Mouse (Mus musculus): ENCODE data around the gene Nck2. TPM values are rescaled to one million over a fixed set of nuclear protein-coding genes. Genes with fewer than 3 reads are reported as not detected.

Gene Nck2
- total and polyA plus RNA-seq, 2 experiments from 2014 or later, result 17.7 to 49.7 TPM

DNA sequence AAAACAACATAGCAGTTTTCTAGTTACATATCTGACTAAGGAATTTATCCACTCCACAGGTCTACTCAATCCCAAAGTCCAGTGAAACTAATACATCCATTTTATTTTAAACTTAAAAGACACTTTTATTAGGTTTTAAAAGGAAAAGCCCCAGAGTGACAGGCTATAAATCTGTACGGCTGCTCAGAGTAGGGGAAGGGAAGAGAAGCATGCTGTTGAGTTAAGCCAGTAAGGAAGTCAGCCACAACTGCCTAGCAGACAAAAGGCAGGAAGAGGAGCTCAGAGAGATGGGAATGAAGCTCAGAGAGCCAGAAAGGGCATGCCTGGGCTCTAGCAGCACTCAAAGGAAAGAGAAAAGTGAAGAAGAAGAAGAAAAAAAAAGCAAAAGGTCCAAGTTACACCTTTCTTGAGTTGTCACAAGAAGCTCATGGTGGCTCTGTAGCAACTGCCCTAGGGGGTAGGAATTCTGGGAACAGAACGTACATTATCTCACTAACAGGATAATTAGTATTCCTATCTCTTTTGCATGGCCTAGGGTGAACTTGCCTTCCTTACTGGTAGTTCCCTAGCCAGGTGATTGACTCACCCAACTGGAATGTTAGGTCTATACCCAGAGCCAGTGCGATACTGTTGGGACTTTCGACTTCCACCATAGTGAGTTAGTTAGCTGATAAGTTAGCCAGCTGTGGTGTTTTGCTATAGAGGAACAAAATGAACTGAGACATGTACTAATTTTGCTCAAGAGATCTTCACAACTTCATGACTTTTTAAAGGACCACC lies 21.2 kb upstream of the Nck2 start:
- H3K36me3 ChIP-seq (replicated peaks; ENCODE audit: control insufficient read depth, insufficient read depth, low read length), result no peaks in the 10 kb centered on the region
- no peak overlapping the region for H3K4me2 ChIP-seq (ENCODE audit: low read depth, low read length)
- no peaks in the 10 kb centered on the region for H3K9me3 ChIP-seq (replicated peaks; ENCODE audit: control insufficient read depth, low read length)
- H3K9ac ChIP-seq (replicated peaks; ENCODE audit: low read depth, low read length), result no peak overlapping the region
- no peak for TF ChIP-seq EP300 (IDR thresholded peaks at IDR 0.05; ENCODE audit: low read depth)
- TF ChIP-seq CTCF (IDR thresholded peaks at IDR 0.05; ENCODE audit: low read depth), result no peak
- ATAC-seq (ENCODE audit: insufficient read depth, low read depth) (no peak), DNase-seq (ENCODE audit: low spot score) (no peak)
- WGBS, result 44% methylated on average over 4 of the region's 4 CpGs
- H3K27ac ChIP-seq (ENCODE audit: low read depth), result 0 out of 2 replicates have a peak overlapping the region, but pooled peaks have one; percentile 25
- no peak overlapping the region for H3K4me3 ChIP-seq (ENCODE audit: low read depth, low read length)
- no peaks in the 10 kb centered on the region for H3K27me3 ChIP-seq (ENCODE audit: control insufficient read depth, insufficient read depth, low read length)
- peaks cover 19% of the 10 kb centered on the region for H3K4me1 ChIP-seq (ENCODE audit: control insufficient read depth, insufficient read depth)

DNA sequence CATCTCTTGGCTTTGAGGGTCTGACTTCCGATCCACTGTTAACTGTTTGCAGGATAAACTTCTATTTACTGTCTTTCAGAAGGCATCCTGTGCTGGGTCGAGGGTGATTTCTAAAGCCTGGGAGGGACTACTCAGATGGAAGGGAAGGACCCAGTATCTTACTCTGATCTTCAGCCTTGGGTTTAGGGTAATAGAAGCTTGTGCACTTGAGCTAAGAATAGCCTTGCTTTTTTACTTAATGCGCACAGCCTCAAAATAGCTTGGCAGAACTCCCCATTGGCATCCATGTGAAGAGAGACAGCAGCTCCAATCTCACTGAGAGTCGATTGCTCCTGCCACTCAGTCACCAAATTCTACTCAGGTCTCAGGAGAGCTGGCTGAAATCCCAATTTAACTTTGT lies 17.9 kb upstream of the Nck2 start:
- ATAC-seq (ENCODE audit: insufficient read depth, low read depth) (peak; percentile 79), DNase-seq (ENCODE audit: low spot score) (peak; percentile 87)
- Histone ChIP-seq H3K9ac (replicated peaks; ENCODE audit: low read depth, low read length) (0 out of 2 replicates have a peak overlapping the region, but pooled peaks have one; percentile 11), H3K27me3 (ENCODE audit: control insufficient read depth, insufficient read depth, low read length) (no peaks in the 10 kb centered on the region), H3K36me3 (replicated peaks; ENCODE audit: control insufficient read depth, insufficient read depth, low read length) (no peaks in the 10 kb centered on the region), H3K27ac (ENCODE audit: low read depth) (peak overlapping the region; percentile 50), H3K4me3 (ENCODE audit: low read depth, low read length) (peak overlapping the region; percentile 11; the same call in 1 of the 2 replicates), H3K9me3 (replicated peaks; ENCODE audit: control insufficient read depth, low read length) (no peaks in the 10 kb centered on the region), H3K4me2 (ENCODE audit: low read depth, low read length) (peak overlapping the region; percentile 49), H3K4me1 (ENCODE audit: control insufficient read depth, insufficient read depth) (peaks cover 19% of the 10 kb centered on the region)
- whole genome bisulfite sequencing, result 10% methylated on average over 4 of the region's 4 CpGs
- TF ChIP-seq EP300 (IDR thresholded peaks at IDR 0.05; ENCODE audit: low read depth) (no peak), CTCF (IDR thresholded peaks at IDR 0.05; ENCODE audit: low read depth) (no peak)

DNA sequence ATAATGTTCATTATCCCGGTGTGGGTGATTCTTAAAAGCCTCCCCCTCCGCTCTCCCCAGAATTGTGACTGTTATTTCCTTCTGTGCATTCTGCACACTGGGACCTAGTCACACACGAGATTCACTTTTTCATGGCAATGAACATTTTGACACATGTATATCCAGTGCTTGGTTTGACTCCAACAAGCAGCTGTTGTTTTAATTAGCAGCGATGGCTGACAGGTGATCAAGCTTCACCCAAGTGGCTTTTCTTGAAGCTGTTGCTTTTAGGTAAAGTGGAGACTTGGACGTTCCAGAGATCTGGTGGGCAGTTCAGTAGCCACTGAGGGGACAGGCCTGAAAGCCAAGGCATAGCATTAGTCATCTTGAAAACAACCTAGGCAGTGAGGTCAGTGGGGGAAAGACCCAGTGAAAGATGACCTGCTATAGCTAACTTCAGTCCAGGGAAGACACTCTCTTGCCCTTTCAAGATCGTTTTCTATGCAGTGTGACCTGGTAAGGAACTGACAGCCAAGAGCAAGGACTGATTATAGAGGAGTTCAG lies 17.3 kb upstream of the Nck2 start:
- ATAC-seq (ENCODE audit: insufficient read depth, low read depth), result 0 out of 2 replicates have a peak, but pooled peaks have one; percentile 11
- H3K36me3 ChIP-seq (replicated peaks; ENCODE audit: control insufficient read depth, insufficient read depth, low read length), result no peaks in the 10 kb centered on the region

DNA sequence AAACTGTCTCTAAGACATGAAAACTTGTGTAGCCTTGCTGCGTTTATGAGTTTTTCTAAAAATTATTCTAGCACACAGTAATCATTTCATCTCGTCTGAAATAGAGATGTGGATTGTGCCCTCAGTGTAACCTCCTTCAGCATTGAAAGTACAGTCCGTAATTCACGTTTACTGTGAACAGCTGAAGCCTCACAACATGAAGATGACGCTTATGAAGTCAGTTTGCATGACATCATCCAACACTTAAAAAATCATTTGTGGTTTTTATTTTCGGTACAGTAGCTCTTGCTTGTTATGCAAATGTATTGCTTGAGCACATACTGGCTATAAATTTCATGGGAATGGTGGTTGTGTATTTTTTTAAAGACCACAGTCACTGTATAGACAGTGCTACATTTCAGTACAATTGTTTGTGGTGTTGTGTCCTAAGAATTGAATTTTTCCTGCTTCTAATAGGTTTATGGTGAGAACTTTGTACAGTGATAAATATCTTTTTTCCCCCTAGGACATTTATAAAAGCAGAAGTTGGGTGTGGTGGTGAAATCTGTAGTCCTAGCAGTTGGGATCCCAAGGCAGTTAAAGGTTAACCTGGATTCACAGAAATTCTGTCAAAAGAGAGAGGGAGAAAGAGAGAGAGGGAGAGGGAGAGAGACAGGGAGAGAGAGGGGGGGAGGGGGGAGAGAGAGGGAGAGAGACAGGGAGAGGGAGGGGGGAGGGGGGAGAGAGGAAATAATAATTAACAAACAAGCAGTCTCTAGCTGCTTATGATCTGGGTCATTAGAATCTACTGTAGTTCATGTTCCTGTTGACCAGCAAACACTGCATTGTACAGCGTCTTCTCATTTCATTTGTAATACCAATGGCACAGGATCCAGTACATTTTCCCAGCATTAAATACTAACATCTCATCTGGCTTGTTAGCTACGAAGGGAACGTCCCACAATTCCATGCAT lies 14.2 kb upstream of the Nck2 start:
- Histone ChIP-seq H3K4me2 (ENCODE audit: low read depth, low read length) (no peak overlapping the region), H3K36me3 (replicated peaks; ENCODE audit: control insufficient read depth, insufficient read depth, low read length) (no peaks in the 10 kb centered on the region), H3K9ac (replicated peaks; ENCODE audit: low read depth, low read length) (no peak overlapping the region), H3K4me1 (ENCODE audit: control insufficient read depth, insufficient read depth) (peaks cover 32% of the 10 kb centered on the region), H3K4me3 (ENCODE audit: low read depth, low read length) (no peak overlapping the region), H3K9me3 (replicated peaks; ENCODE audit: control insufficient read depth, low read length) (no peaks in the 10 kb centered on the region), H3K27ac (ENCODE audit: low read depth) (no peak overlapping the region), H3K27me3 (ENCODE audit: control insufficient read depth, insufficient read depth, low read length) (no peaks in the 10 kb centered on the region)
- no peak for TF ChIP-seq CTCF (IDR thresholded peaks at IDR 0.05; ENCODE audit: low read depth)
- no peak for ATAC-seq (ENCODE audit: insufficient read depth, low read depth)
- 83% methylated on average over 9 of the region's 9 CpGs for WGBS
- DNase-seq (ENCODE audit: low spot score), result no peak

More for the DNA sequence above, 17.3 kb upstream of the Nck2 start:
- 34% methylated on average over 6 of the region's 6 CpGs for WGBS
- Histone ChIP-seq H3K4me1 (ENCODE audit: control insufficient read depth, insufficient read depth) (peaks cover 19% of the 10 kb centered on the region), H3K9ac (replicated peaks; ENCODE audit: low read depth, low read length) (0 out of 2 replicates have a peak overlapping the region, but pooled peaks have one; percentile 11), H3K4me2 (ENCODE audit: low read depth, low read length) (peak overlapping the region; percentile 49; the same call in 1 of the 2 replicates), H3K27me3 (ENCODE audit: control insufficient read depth, insufficient read depth, low read length) (no peaks in the 10 kb centered on the region), H3K4me3 (ENCODE audit: low read depth, low read length) (no peak overlapping the region), H3K27ac (ENCODE audit: low read depth) (peak overlapping the region; percentile 50; the same call in 1 of the 2 replicates), H3K9me3 (replicated peaks; ENCODE audit: control insufficient read depth, low read length) (no peaks in the 10 kb centered on the region)
- no peak for DNase-seq (ENCODE audit: low spot score)
- TF ChIP-seq EP300 (IDR thresholded peaks at IDR 0.05; ENCODE audit: low read depth) (no peak), CTCF (IDR thresholded peaks at IDR 0.05; ENCODE audit: low read depth) (no peak)

DNA sequence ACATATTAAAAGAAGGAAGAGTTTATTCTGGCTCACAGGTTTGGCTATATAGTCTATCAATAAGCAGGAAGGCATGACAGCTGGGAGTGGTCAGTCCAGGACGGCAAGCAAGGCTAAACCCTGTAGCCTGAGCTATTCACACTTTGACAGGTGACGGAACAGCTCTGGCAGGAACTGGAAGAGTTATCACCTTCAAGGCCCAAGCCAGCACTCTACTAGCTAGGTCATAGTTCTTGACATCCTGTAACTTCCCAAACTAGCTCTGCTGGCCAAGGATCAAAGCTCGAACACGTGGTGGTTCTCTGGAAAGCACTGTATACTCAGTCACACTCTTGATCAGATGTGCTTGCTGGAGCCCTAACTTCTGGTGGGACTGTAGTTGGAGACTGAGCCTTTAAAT lies 10.5 kb upstream of the Nck2 start:
- ATAC-seq (ENCODE audit: insufficient read depth, low read depth), result no peak
- DNase-seq (ENCODE audit: low spot score), result no peak
- Histone ChIP-seq H3K27ac (ENCODE audit: low read depth) (no peak overlapping the region), H3K9me3 (replicated peaks; ENCODE audit: control insufficient read depth, low read length) (no peaks in the 10 kb centered on the region), H3K4me2 (ENCODE audit: low read depth, low read length) (no peak overlapping the region), H3K27me3 (ENCODE audit: control insufficient read depth, insufficient read depth, low read length) (no peaks in the 10 kb centered on the region), H3K4me3 (ENCODE audit: low read depth, low read length) (no peak overlapping the region), H3K4me1 (ENCODE audit: control insufficient read depth, insufficient read depth) (peaks cover 12% of the 10 kb centered on the region), H3K9ac (replicated peaks; ENCODE audit: low read depth, low read length) (no peak overlapping the region), H3K36me3 (replicated peaks; ENCODE audit: control insufficient read depth, insufficient read depth, low read length) (no peaks in the 10 kb centered on the region)
- 45% methylated on average over 4 of the region's 4 CpGs for WGBS
- no peak for TF ChIP-seq CTCF (IDR thresholded peaks at IDR 0.05; ENCODE audit: low read depth)
- TF ChIP-seq EP300 (IDR thresholded peaks at IDR 0.05; ENCODE audit: low read depth), result no peak
